Mouse (Mus musculus) mature B cell (primary cell): Measurements from ENCODE around the gene Olig3.
"Not testable (repeated sequence)": the region's sequence is repeated elsewhere in the genome, so short reads cannot be mapped to it uniquely, and the experiment has no call there.

ENCODE experiments used
- in situ Hi-C: fragments of 300-500 bp; cut with MboI; formaldehyde crosslinking; loops from 2 replicates; pipeline ENCODE4 v1.14.3; 2019

Olig3 gene

DNA sequence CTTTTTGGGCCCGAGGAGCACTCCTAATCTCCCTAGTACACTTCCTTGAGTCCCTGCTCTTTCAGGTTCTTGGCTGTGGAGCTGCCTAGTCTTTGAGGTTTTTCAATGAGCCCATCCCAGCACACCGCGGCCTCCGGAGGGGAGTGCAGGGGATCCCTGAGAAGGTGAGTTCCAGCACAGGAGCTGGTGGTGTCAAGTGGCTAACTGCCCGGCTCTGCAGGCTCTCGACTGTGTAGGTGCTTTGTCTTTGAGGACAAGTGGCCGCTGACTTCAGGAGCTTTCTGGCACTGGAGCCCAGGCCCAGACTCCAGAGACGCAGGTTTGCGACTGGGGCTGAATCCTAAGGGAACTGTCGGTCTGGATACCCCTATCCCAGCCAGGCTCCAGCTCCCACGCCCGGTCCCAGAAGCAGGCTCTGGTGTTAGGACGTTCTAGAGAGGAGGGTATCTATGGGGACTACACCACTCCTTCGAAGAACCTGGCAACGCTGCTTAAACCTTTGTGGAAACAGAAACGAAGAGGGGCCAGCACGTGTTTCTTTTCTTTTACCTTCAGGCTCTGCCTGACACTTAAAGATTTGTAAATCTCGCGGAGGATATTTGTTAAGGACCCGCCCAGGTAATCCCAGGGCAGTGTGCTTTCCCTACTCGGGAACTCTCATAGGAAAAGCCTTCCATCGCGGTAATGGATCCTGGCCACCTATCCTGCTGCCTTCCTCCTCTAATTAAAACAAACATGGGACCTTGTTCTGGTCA lies 5.4 kb downstream of the Olig3 start:
- in situ Hi-C loops, result no loop called here

DNA sequence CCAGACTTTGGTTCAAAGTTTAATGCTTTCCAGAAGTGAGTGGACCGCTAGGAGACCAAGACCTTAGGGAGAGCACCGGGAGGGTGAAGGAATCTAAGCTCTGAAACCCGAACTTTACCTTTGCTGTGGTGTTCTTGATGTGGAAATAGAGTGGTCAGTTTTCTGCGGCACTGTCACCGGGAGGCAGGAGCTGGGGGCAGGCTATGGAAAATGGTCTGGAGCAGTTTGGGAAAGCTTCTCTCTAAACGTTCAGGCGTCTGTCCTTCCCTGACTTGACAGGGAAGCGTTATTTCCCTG lies 5.9 kb downstream of the Olig3 start:
- in situ Hi-C loops, result no loop called here

DNA sequence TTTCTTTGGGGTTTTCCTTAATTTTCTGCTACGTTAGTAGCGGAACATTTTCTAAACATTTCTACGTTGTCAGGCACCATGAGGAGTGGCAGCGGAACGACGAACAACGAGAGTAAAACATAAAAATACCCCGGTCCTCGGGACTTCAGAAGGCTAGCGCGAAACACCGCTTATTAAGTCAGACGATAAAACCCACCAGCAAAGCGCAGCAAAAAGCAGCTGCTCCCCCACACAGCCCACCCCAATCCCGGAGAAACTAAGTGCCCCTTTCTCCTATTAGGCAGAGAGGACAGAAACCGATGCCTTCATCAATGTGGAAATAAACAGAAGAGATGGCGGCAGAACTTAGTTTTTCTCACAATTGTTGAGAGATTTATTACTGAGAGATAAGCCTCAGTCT lies 6.5 kb downstream of the Olig3 start:
- in situ Hi-C loops, result no loop called here

DNA sequence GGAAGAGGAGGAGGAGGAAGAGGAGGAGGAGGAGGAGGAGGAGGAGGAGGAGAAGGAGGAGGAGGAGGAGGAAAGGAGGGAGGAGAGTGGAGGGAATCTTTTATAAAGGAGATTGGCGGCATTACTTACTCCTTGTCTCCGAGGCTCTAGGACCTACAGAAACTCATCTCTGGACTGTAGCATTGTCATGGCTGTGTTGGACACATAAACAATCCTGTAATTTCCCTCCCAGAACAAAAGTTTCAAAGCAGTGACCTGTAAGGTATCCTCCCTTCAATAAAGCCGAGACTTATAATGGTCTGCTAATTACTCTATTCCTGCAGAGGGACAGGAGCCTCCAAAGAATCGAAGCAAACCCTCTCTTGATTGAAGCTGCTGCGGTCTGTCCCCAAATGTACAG lies 7.0 kb downstream of the Olig3 start:
- in situ Hi-C loops, result no loop called here

GRCm38 (mm10) chr10:19369143-19369542 lies 12.8 kb downstream of the Olig3 start:
- in situ Hi-C loops, result no loop called here

GRCm38 (mm10) chr10:19370146-19370545 lies 13.8 kb downstream of the Olig3 start:
- in situ Hi-C loops, result no loop called here

- in situ Hi-C loops, result no loop called here
Measured at GRCm38 (mm10) chr10:19372263-19372662, 15.9 kb downstream of the Olig3 start.

DNA sequence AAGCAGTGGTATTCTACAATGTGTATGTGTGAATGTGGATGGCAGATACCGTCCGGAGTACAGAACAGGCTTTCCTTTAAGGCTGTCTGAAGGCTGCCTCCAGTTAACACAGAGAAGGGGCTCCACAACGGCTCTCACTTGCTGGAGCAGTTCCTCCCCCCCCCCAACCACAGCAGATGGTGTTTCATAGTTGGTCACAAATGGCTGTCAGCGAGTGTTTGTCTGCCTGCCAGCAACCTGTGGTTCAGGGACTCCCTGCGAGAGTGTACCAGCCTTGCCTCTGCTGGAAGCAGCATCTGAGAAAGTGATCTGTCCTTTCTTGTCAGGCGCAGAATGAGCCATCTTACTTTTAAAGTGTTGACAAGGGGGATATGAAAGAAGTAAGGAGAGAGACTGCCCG lies 17.5 kb downstream of the Olig3 start:
- in situ Hi-C loops, result no loop called here

- in situ Hi-C loops, result no loop called here
Measured at GRCm38 (mm10) chr10:19374311-19374710, 18.0 kb downstream of the Olig3 start.

DNA sequence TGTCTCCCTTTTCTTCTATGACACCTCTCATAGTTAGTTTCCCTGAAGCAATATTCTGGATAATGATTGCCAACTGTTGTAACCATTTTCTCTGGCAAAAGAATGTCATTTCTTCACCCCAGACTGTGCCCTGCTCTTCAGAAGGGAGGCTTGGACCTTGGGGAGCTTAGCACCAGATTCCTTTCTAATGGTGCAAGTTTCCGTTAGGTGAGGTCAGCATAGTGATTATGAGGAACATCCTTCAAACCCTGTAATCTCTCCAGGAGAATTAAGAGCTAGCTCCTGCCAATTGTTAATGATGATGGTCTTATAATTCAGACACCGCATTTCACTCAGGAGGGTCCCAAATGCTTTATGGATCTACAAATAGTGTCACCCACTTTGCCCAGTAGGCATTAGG lies 19.5 kb downstream of the Olig3 start:
- in situ Hi-C loops, result no loop called here

DNA sequence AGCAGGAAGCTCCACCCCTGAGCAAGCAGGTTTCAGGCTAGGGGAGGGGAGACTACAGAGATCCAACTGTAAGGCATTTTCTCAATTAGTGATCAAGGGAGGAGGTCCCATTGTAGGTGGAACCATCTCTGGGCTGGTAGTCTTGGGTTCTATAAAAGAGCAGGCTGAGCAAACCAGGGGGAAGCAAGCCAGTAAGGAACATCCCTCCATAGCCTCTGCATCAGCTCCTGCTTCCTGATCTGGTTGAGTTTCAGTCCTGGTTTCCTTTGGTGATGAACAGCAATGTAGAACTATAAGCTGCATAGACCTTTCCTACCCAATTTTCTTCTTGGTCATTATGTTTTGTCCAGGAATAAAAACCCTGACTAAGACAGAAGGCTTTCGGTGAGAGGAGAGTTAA lies 24.6 kb downstream of the Olig3 start:
- in situ Hi-C loops, result not testable (repeated sequence)

GRCm38 (mm10) chr10:19384176-19384575 lies 27.8 kb downstream of the Olig3 start:
- in situ Hi-C loops, result no loop called here

- in situ Hi-C loops, result no loop called here
Measured at GRCm38 (mm10) chr10:19391819-19392218, 35.5 kb downstream of the Olig3 start.

GRCm38 (mm10) chr10:19396485-19397137 lies 40.3 kb downstream of the Olig3 start:
- in situ Hi-C loops, result no loop called here

GRCm38 (mm10) chr10:19397396-19397795 lies 41.1 kb downstream of the Olig3 start:
- in situ Hi-C loops, result no loop called here

DNA sequence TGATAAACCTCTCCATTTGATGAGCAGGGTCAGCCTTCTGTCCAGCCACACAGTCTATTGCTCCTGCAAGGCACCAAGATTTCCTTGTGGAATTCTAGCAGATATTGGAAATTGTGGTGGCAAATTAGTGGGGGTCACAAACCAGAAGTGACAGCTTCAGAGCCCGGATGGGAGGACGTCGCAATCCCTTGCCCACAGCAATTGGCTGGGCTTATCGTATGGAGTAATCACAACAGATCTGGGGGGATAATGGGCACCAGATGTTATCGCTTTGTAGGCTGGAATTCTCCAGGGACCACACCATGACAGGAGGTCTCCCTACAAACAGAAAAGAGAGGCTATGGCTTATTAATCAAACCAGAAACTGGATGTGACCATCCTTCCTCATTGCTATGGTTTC lies 44.8 kb downstream of the Olig3 start:
- in situ Hi-C loops, result no loop called here

GRCm38 (mm10) chr10:19404401-19404800 lies 48.1 kb downstream of the Olig3 start:
- in situ Hi-C loops, result no loop called here

DNA sequence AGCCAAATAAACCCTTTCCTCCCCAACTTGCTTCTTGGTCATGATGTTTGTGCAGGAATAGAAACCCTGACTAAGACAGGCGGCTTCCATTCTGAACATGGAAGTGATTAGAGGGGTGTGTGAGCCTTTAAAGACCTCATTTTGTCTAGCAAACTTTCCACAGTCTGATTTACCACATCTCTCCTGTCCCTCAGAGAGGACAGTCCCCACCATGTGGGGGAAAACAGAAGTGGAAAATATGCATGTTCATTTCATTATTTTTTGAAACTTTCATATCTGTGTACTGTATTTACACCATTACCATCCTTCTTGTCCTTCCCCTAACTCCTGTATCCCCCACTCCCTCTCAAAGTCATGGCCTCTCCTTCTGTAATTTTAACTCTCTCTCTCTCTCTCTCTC lies 49.6 kb downstream of the Olig3 start:
- in situ Hi-C loops, result no loop called here

- in situ Hi-C loops, result no loop called here
Measured at GRCm38 (mm10) chr10:19407168-19407567, 50.8 kb downstream of the Olig3 start.
